Mouse (Mus musculus) right cerebral cortex, postnatal 10 days (tissue): ENCODE results near the gene Dcun1d2.
"Not testable (repeated sequence)": the region's sequence is repeated elsewhere in the genome, so short reads cannot be mapped to it uniquely, and the experiment has no call there.

Experiments used
- DNase-seq, 2 experiments: peaks; one replicate each; pipeline ENCODE4 v3.0.0; 2021; ENCODE audit warnings: low spot score in 2 of 2

Gene Dcun1d2

GRCm38 (mm10) chr8:13287692-13288623 is at the start of gene Dcun1d2, which contains the start of gene Tmco3:
Gene Dcun1d2 (minus strand): TSS chr8:13288131.
Gene Tmco3 (plus strand): TSS chr8:13288190.
- peak; percentile 95 to 97 for DNase-seq

GRCm38 (mm10) chr8:13337678-13338077 is 49.7 kb upstream of the Dcun1d2 start:
- DNase-seq: no peak

GRCm38 (mm10) chr8:13337245-13337644 is 49.3 kb upstream of the Dcun1d2 start:
- not testable (repeated sequence) for DNase-seq

- no peak for DNase-seq
Observed at GRCm38 (mm10) chr8:13334671-13335070, 46.7 kb upstream of the Dcun1d2 start.

GRCm38 (mm10) chr8:13326598-13326997 is 38.7 kb upstream of the Dcun1d2 start:
- no peak for DNase-seq

- DNase-seq: no peak
Observed at GRCm38 (mm10) chr8:13316671-13317070, 28.7 kb upstream of the Dcun1d2 start.

- no peak for DNase-seq
Observed at GRCm38 (mm10) chr8:13314922-13315321, 27.0 kb upstream of the Dcun1d2 start.

GRCm38 (mm10) chr8:13306916-13307315 is 19.0 kb upstream of the Dcun1d2 start:
- no peak for DNase-seq

- no peak for DNase-seq
Observed at GRCm38 (mm10) chr8:13306309-13306909, 18.5 kb upstream of the Dcun1d2 start.

- no peak for DNase-seq
Observed at GRCm38 (mm10) chr8:13305884-13306283, 18.0 kb upstream of the Dcun1d2 start.

- no peak for DNase-seq
Observed at GRCm38 (mm10) chr8:13305459-13305858, 17.5 kb upstream of the Dcun1d2 start.

GRCm38 (mm10) chr8:13301036-13301435 is 13.1 kb upstream of the Dcun1d2 start:
- DNase-seq: no peak

GRCm38 (mm10) chr8:13299571-13299970 is 11.6 kb upstream of the Dcun1d2 start:
- no peak for DNase-seq

- no peak for DNase-seq
Observed at GRCm38 (mm10) chr8:13293677-13294470, 5.9 kb upstream of the Dcun1d2 start.

- DNase-seq: peak; percentile 61 to 76
Observed at GRCm38 (mm10) chr8:13292364-13292763, 4.4 kb upstream of the Dcun1d2 start.

GRCm38 (mm10) chr8:13288646-13289045 is 715 bp upstream of the Dcun1d2 start:
- no peak for DNase-seq

GRCm38 (mm10) chr8:13287304-13287691 is 633 bp downstream of the Dcun1d2 start:
- peak; percentile 84 to 87 for DNase-seq

- no peak for DNase-seq
Observed at GRCm38 (mm10) chr8:13283200-13283599, 4.7 kb downstream of the Dcun1d2 start.

- no peak for DNase-seq
Observed at GRCm38 (mm10) chr8:13276941-13277447, 10.9 kb downstream of the Dcun1d2 start.

- no peak for DNase-seq
Observed at GRCm38 (mm10) chr8:13272834-13273233, 15.1 kb downstream of the Dcun1d2 start.

GRCm38 (mm10) chr8:13267566-13267965 is 20.4 kb downstream of the Dcun1d2 start:
- no peak for DNase-seq

- no peak for DNase-seq
Observed at GRCm38 (mm10) chr8:13263376-13263775, 24.6 kb downstream of the Dcun1d2 start.
